Mouse (Mus musculus) CH12.LX (cell line): ENCODE results near the gene Ldlrad1. TPM values are rescaled to one million over a fixed set of nuclear protein-coding genes. Genes with fewer than 3 reads are reported as not detected.

Experiments used
- DNase-seq: peaks from one replicate; pipeline ENCODE4 v3.0.0-alpha.2; 2013; ENCODE audit errors: extremely low read depth
- H3K27ac ChIP-seq: 2 replicates; pipeline ENCODE4 v1.5.1; 2012; ENCODE audit warnings: low read depth, mild to moderate bottlenecking, control low read depth, moderate library complexity; ENCODE audit not compliant: insufficient read depth
- H3K27me3 ChIP-seq: replicated peaks from 2 replicates; pipeline ENCODE3; 2012; ENCODE audit warnings: inconsistent platforms
- H3K36me3 ChIP-seq, 2 experiments: replicated peaks in 1 of 2; 2 replicates each; pipeline versions ENCODE3 to v1.6.1; 2012; ENCODE audit warnings: inconsistent platforms in 1 of 2, low read length in 1 of 2, mild to moderate bottlenecking in 1 of 2, mixed read lengths in 1 of 2, moderate library complexity in 1 of 2; ENCODE audit not compliant: control insufficient read depth in 1 of 2, insufficient read depth in 1 of 2
- H3K4me1 ChIP-seq, 2 experiments: 2 replicates each; pipeline ENCODE4 v1.6.1; 2012; ENCODE audit warnings: inconsistent platforms in 1 of 2, moderate library complexity in 1 of 2; ENCODE audit not compliant: insufficient read depth in 2 of 2, control insufficient read depth in 1 of 2
- H3K4me2 ChIP-seq: 2 replicates; pipeline ENCODE4 v1.6.1; 2012; ENCODE audit warnings: low read depth, mild to moderate bottlenecking, control low read depth; ENCODE audit not compliant: poor library complexity, insufficient read depth, severe bottlenecking
- H3K4me3 ChIP-seq, 3 experiments: fragments of 150-350 bp in 1 of 3; sonication (generic) in 1 of 3; replicated peaks in 1 of 3; 2 replicates each; pipeline versions ENCODE3 to v1.5.1; 2011 to 2012; ENCODE audit warnings: low read depth in 2 of 3, low read length in 2 of 3, mild to moderate bottlenecking in 2 of 3, moderate library complexity in 2 of 3, control low read depth in 1 of 3, improper control_type of control experiment in 1 of 3, inconsistent platforms in 1 of 3, mixed read lengths in 1 of 3; ENCODE audit not compliant: poor library complexity in 1 of 3
- H3K79me2 ChIP-seq: replicated peaks from 2 replicates; pipeline ENCODE4 v1.6.1; 2012; ENCODE audit warnings: mild to moderate bottlenecking, moderate library complexity; ENCODE audit not compliant: control insufficient read depth, poor library complexity, insufficient read depth, severe bottlenecking; ENCODE audit errors: extremely low read depth
- H3K9ac ChIP-seq: 2 replicates; pipeline ENCODE4 v1.6.1; 2012; ENCODE audit warnings: low read depth, mild to moderate bottlenecking, control low read depth, moderate library complexity; ENCODE audit not compliant: insufficient read depth
- H3K9me3 ChIP-seq: replicated peaks from 2 replicates; pipeline ENCODE3; 2012; ENCODE audit warnings: low read length, inconsistent platforms, mixed read lengths
- CHD2 ChIP-seq: IDR thresholded peaks from 2 replicates; pipeline ENCODE4 v1.6.1; 2011; ENCODE audit warnings: low read length, improper control_type of control experiment
- CTCF ChIP-seq, 2 experiments: IDR thresholded peaks in 1 of 2; conservative IDR thresholded peaks in 1 of 2; 2 replicates each; pipeline ENCODE4 v1.5.1; 2011 to 2012; ENCODE audit warnings: low read depth in 2 of 2, low read length in 2 of 2, improper control_type of control experiment in 1 of 2, inconsistent platforms in 1 of 2, mild to moderate bottlenecking in 1 of 2, moderate library complexity in 1 of 2
- E2F4 ChIP-seq: IDR thresholded peaks from 2 replicates; pipeline ENCODE4 v1.6.1; 2011; ENCODE audit warnings: low read depth, low read length, improper control_type of control experiment; ENCODE audit not compliant: insufficient replicate concordance
- ELF1 ChIP-seq: IDR thresholded peaks from 2 replicates; pipeline ENCODE4 v1.6.1; 2014; ENCODE audit warnings: low read depth, mild to moderate bottlenecking, inconsistent platforms, low read length, improper control_type of control experiment
- EP300 ChIP-seq: IDR thresholded peaks from 2 replicates; pipeline ENCODE4 v1.6.1; 2011; ENCODE audit warnings: low read length, improper control_type of control experiment
- ETS1 ChIP-seq: conservative IDR thresholded peaks from 2 replicates; pipeline ENCODE4 v1.6.1; 2012; ENCODE audit warnings: low read depth, mild to moderate bottlenecking, inconsistent platforms, low read length, improper control_type of control experiment, moderate library complexity
- HCFC1 ChIP-seq: IDR thresholded peaks from 2 replicates; pipeline ENCODE4 v1.6.1; 2012; ENCODE audit warnings: low read depth, mild to moderate bottlenecking, inconsistent platforms, low read length, improper control_type of control experiment
- IRF4 ChIP-seq: IDR thresholded peaks from 2 replicates; pipeline ENCODE4 v1.6.1; 2014; ENCODE audit warnings: low read depth, mild to moderate bottlenecking, inconsistent platforms, low read length, improper control_type of control experiment
- JUN ChIP-seq: IDR thresholded peaks from 2 replicates; pipeline ENCODE4 v1.6.1; 2011; ENCODE audit warnings: low read depth, mild to moderate bottlenecking, low read length, improper control_type of control experiment, moderate library complexity; ENCODE audit not compliant: insufficient read depth
- JUND ChIP-seq: conservative IDR thresholded peaks from 2 replicates; pipeline ENCODE4 v1.6.1; 2011; ENCODE audit warnings: low read depth, low read length, improper control_type of control experiment
- KAT2A ChIP-seq: IDR thresholded peaks from 2 replicates; pipeline ENCODE4 v1.6.1; 2012; ENCODE audit warnings: low read length, improper control_type of control experiment, inconsistent platforms; ENCODE audit not compliant: insufficient replicate concordance
- MAFK ChIP-seq: IDR thresholded peaks from 2 replicates; pipeline ENCODE4 v1.6.1; 2011; ENCODE audit warnings: low read length, improper control_type of control experiment; ENCODE audit not compliant: insufficient replicate concordance
- MAX ChIP-seq: IDR thresholded peaks from 2 replicates; pipeline ENCODE4 v1.6.1; 2011; ENCODE audit warnings: low read length, improper control_type of control experiment
- MAZ ChIP-seq: IDR thresholded peaks from 2 replicates; pipeline ENCODE4 v1.6.1; 2012; ENCODE audit warnings: low read depth, mild to moderate bottlenecking, inconsistent platforms, low read length, improper control_type of control experiment, moderate library complexity
- MEF2A ChIP-seq: IDR thresholded peaks from 2 replicates; pipeline ENCODE4 v1.6.1; 2014; ENCODE audit warnings: low read depth, mild to moderate bottlenecking, inconsistent platforms, low read length, improper control_type of control experiment, borderline replicate concordance
- MYC ChIP-seq: IDR thresholded peaks from 2 replicates; pipeline ENCODE4 v1.6.1; 2011; ENCODE audit warnings: low read depth, mild to moderate bottlenecking, improper control_type of control experiment, low read length
- NRF1 ChIP-seq: IDR thresholded peaks from 2 replicates; pipeline ENCODE4 v1.6.1; 2014; ENCODE audit warnings: low read depth, mild to moderate bottlenecking, inconsistent platforms, low read length, improper control_type of control experiment, moderate library complexity
- PAX5 ChIP-seq: IDR thresholded peaks from 2 replicates; pipeline ENCODE4 v1.6.1; 2012; ENCODE audit warnings: low read length, inconsistent platforms, mixed read lengths
- POLR2A ChIP-seq: IDR thresholded peaks from 2 replicates; pipeline ENCODE4 v1.6.1; 2011; ENCODE audit warnings: low read depth, mild to moderate bottlenecking, improper control_type of control experiment, low read length
- RCOR1 ChIP-seq: conservative IDR thresholded peaks from 2 replicates; pipeline ENCODE4 v1.6.1; 2012; ENCODE audit warnings: low read depth, mild to moderate bottlenecking, inconsistent platforms, low read length, improper control_type of control experiment
- UBTF ChIP-seq: IDR thresholded peaks from 2 replicates; pipeline ENCODE4 v1.6.1; 2012; ENCODE audit warnings: low read depth, mild to moderate bottlenecking, inconsistent platforms, low read length, improper control_type of control experiment, moderate library complexity
- USF2 ChIP-seq: conservative IDR thresholded peaks from 2 replicates; pipeline ENCODE4 v1.6.1; 2011; ENCODE audit warnings: low read depth, low read length, improper control_type of control experiment
- ZKSCAN1 ChIP-seq: IDR thresholded peaks from 2 replicates; pipeline ENCODE4 v1.6.1; 2012; ENCODE audit warnings: low read depth, inconsistent platforms, low read length, improper control_type of control experiment, borderline replicate concordance
- ZNF384 ChIP-seq: IDR thresholded peaks from 2 replicates; pipeline ENCODE4 v1.6.1; 2012; ENCODE audit warnings: low read depth, low read length, improper control_type of control experiment, inconsistent platforms
- dilution Hi-C: fragments of 300-500 bp; cut with MboI; formaldehyde crosslinking; loops from 2 replicates; pipeline ENCODE4 v1.14.3; 2020; ENCODE audit warnings: low sequenced_read_pairs; ENCODE audit not compliant: extremely low pct_unique_long_range_greater_than_20kb, extremely low pct_ligation_motif_present
- in situ Hi-C: fragments of 300-500 bp; cut with MboI; formaldehyde crosslinking; loops from 3 replicates; pipeline ENCODE4 v1.14.3; 2019; ENCODE audit warnings: low sequenced_read_pairs, low pct_ligation_motif_present, low pct_unique_long_range_greater_than_20kb, mixed read lengths
- polyA plus RNA-seq: library from polyadenylated mRNA; unstranded; fragments of >175 nt; gene quantifications from 2 replicates; pipeline ENCODE4 v1.2.1, GENCODE M21; 2012; ENCODE audit warnings: low read depth; ENCODE audit not compliant: insufficient read length
- total RNA-seq, 2 experiments: library from RNA; depleted of rRNA; stranded (reverse); fragments of 300-350 nt in 1 of 2; fragments of >200 nt in 1 of 2; gene quantifications; 2 replicates each; pipeline ENCODE4 v1.2.3; 2012 to 2014

The Ldlrad1 gene
- total and polyA plus RNA-seq, 3 experiments = not detected

DNA sequence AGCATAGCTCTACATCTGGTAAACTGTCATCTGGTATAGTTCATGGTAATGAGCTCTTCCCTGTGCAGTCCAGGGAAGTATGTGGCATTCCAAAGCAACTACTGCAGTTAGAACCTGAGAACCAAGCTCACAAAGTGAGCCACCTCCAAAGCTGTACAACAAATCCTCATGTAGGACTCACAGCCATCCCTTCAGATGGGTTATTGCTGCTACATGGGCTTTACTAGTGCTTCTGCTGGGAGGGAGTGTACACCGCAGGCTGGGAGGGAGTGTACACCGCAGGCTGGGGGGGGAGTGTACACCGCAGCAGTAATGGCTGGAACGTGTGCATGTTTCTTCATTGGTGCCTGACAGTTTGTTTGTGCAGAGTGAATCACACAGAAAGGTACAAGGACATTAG, 25.8 kb upstream of the Ldlrad1 start:
- TF ChIP-seq MEF2A = no peak
- Histone ChIP-seq H3K9me3 (no peaks in the 10 kb centered on the region), H3K79me2 (peaks cover 61% of the 10 kb centered on the region), H3K4me3 (no peak overlapping the region), H3K27ac (no peak overlapping the region), H3K36me3 (peaks cover 13 to 32% of the 10 kb centered on the region in 2 experiments), H3K27me3 (no peaks in the 10 kb centered on the region), H3K4me1 (peaks cover 3 to 48% of the 10 kb centered on the region in 2 experiments), H3K9ac (no peak overlapping the region), H3K4me2 (no peak overlapping the region)
- no peak for DNase-seq
- in situ Hi-C loops (no loop called here), dilution Hi-C loops (no loop called here)

DNA sequence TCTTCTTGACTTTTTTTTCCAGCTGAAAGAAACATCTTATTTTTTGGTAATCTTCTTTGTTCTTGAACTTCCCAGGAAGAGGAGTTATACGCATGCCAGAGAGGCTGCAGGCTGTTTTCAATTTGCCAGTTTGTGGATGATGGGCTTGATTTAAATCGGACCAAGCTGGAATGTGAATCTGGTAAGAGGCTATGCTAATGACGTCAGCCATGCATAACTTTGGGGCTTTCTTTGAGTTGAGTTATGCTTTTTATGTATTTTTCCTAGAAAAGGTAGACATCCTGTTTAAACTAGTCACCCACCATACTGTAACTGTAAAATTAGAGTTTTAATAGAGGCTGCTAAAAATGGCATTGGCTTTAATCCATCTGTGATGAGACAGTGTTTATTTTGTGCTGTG, 23.3 kb upstream of the Ldlrad1 start:
- DNase-seq = no peak
- no peak overlapping the region for H3K4me3 ChIP-seq
- no peaks in the 10 kb centered on the region for H3K9me3 ChIP-seq
- dilution Hi-C loops (no loop called here), in situ Hi-C loops (no loop called here)
- H3K4me1 ChIP-seq = peaks cover 3 to 42% of the 10 kb centered on the region in 2 experiments
- H3K9ac ChIP-seq = no peak overlapping the region
- no peaks in the 10 kb centered on the region for H3K27me3 ChIP-seq
- H3K27ac ChIP-seq = no peak overlapping the region
- peaks cover 40% of the 10 kb centered on the region for H3K79me2 ChIP-seq
- peaks cover 29 to 54% of the 10 kb centered on the region in 2 experiments for H3K36me3 ChIP-seq
- no peak overlapping the region for H3K4me2 ChIP-seq
- TF ChIP-seq HCFC1 = no peak
- TF ChIP-seq CHD2 = no peak
- no peak for TF ChIP-seq ETS1
- TF ChIP-seq E2F4 = no peak
- TF ChIP-seq ELF1 = no peak
- no peak for TF ChIP-seq PAX5
- no peak for TF ChIP-seq MAFK
- TF ChIP-seq UBTF = no peak
- no peak for TF ChIP-seq MAZ

DNA sequence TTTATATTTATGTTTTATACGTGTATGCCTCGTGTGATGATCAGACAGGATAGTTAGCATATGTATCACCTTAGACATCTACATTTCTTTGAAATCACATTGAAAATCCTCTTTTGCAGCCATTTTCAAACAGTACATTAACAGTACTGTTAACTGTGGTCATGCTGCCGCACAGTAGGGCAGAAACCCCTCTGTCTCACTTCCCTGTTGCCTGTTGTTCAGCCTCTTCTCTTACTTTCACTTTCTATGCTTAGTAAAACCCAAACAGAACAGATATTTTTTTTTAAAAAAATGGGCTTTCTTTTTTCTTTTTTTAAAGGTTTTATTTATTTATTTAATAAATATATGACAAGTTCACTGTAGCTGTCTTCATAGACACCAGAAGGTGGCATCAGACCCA, 15.1 kb upstream of the Ldlrad1 start:
- peaks cover 57 to 86% of the 10 kb centered on the region in 2 experiments for H3K36me3 ChIP-seq

More for the DNA sequence above, 15.1 kb upstream of the Ldlrad1 start:
- Histone ChIP-seq H3K9ac (no peak overlapping the region), H3K27me3 (no peaks in the 10 kb centered on the region), H3K4me3 (no peak overlapping the region), H3K27ac (no peak overlapping the region), H3K4me2 (no peak overlapping the region), H3K9me3 (no peaks in the 10 kb centered on the region), H3K79me2 (no peaks in the 10 kb centered on the region; the same call in 1 of the 2 replicates), H3K4me1 (peaks cover 0 to 6% of the 10 kb centered on the region in 2 experiments; a peak in 1 of 4 replicates)
- in situ Hi-C loops = no loop called here
- peak; percentile 40 for DNase-seq
- dilution Hi-C loops = no loop called here
- TF ChIP-seq MAX = no peak
- TF ChIP-seq JUND = peak; percentile 52; the same call in 1 of the 2 replicates
- TF ChIP-seq KAT2A = no peak
- peak; percentile 39; the same call in 1 of the 2 replicates for TF ChIP-seq ETS1
- TF ChIP-seq USF2 = no peak
- TF ChIP-seq ELF1 = peak; percentile 50; the same call in 1 of the 2 replicates
- TF ChIP-seq MYC = no peak
- TF ChIP-seq MEF2A = 0 out of 2 replicates have a peak, but pooled peaks have one; percentile 15
- TF ChIP-seq E2F4 = no peak
- no peak for TF ChIP-seq NRF1
- TF ChIP-seq IRF4 = peak; percentile 93
- TF ChIP-seq RCOR1 = 0 out of 2 replicates have a peak, but pooled peaks have one; percentile 62
- TF ChIP-seq CTCF (conservative IDR thresholded peaks at IDR 0.05 in 1 of 2, IDR thresholded peaks at IDR 0.05 in 1 of 2; ENCODE audit: low read depth in 2 of 2, low read length in 2 of 2) = peak in 1 of 2 experiments; percentile 17; a peak in 1 of 4 replicates
- peak; percentile 92 for TF ChIP-seq ZNF384
- 0 out of 2 replicates have a peak, but pooled peaks have one; percentile 20 for TF ChIP-seq JUN
- TF ChIP-seq EP300 = peak; percentile 86
- TF ChIP-seq POLR2A = no peak
- peak; percentile 99 for TF ChIP-seq ZKSCAN1
- TF ChIP-seq, all 38 proteins: peak for 11
